ENCODE assay signal across 30 mouse cellular contexts in the genomic region with DNA sequence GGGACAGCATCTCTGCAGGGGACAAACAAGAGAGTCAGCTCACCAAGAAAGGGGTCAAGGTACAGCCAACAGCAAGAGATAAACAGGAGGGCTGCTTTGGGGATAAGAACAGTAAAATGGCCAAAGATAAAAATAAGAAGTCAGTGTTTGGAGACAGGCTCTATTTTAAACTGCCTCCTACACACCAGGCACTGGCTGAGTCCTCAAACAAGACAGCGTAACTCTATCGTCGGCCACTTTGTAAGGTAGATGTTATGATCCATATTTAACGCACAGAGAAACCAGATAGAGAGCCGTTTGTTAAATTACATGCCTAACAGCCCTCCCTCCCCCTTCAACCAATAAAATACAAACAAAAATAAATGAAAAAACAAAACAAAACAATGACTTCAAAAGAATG. TPM values are rescaled to one million over a fixed set of nuclear protein-coding genes. Genes with fewer than 3 reads are reported as not detected.
DNase-seq lines count a peak whose midpoint lies in the region; ATAC-seq and TF ChIP-seq lines count a peak whose summit lies in the region.
"Had no signal": no experiment of that assay in that cellular context is flagged by ENCODE, and none has a peak within 500 bp of the region (broad histone marks: within the 10 kb centered on the region; RNA-seq: fewer than 3 reads in every experiment).

No protein-coding gene starts in this region.

- intact Hi-C loops in left cerebral cortex, adult 2 months (cut with DNase I) = loop anchor here (2.0 kb wide), 1 partner anchor 21 kb away; a partner anchor contains a TSS
- intact Hi-C loops in left cerebral cortex, postnatal 10 days (cut with DNase I) = no loop called here

- H3K27me3 ChIP-seq in hindbrain, embryonic 13.5 days = no peaks in the 10 kb centered on the region
- no peaks in the 10 kb centered on the region for H3K27me3 ChIP-seq in hindbrain, embryonic 14.5 days (ENCODE audit: control insufficient read depth, insufficient read depth, low read length)
- H3K27me3 ChIP-seq: embryonic facial prominence, embryonic 13.5 days; embryonic facial prominence, embryonic 15.5 days; forebrain, embryonic 12.5 days; Patski had no signal

- peaks cover 62% of the 10 kb centered on the region for H3K36me3 ChIP-seq in hindbrain, embryonic 13.5 days
- peaks cover 55% of the 10 kb centered on the region for H3K36me3 ChIP-seq in hindbrain, embryonic 14.5 days (replicated peaks; ENCODE audit: control insufficient read depth, insufficient read depth)
- H3K36me3 ChIP-seq: G1E had no signal

- H3K4me2 ChIP-seq in hindbrain, embryonic 13.5 days = no peak overlapping the region
- H3K4me2 ChIP-seq in hindbrain, embryonic 14.5 days (replicated peaks) = no peak overlapping the region
- H3K4me2 ChIP-seq: embryonic facial prominence, embryonic 13.5 days; embryonic facial prominence, embryonic 15.5 days; forebrain, embryonic 12.5 days had no signal

- no peak overlapping the region for H3K27ac ChIP-seq in hindbrain, embryonic 13.5 days
- H3K27ac ChIP-seq in hindbrain, embryonic 14.5 days = no peak overlapping the region
- H3K27ac ChIP-seq in left cerebral cortex, adult 2 months = peak overlapping the region; percentile 57
- H3K27ac ChIP-seq: embryonic facial prominence, embryonic 13.5 days; embryonic facial prominence, embryonic 15.5 days; forebrain, embryonic 10.5 days; forebrain, embryonic 12.5 days had no signal

- H3K9ac ChIP-seq in hindbrain, embryonic 13.5 days = 0 out of 2 replicates have a peak overlapping the region, but pooled peaks have one; percentile 19
- no peak overlapping the region for H3K9ac ChIP-seq in hindbrain, embryonic 14.5 days
- H3K9ac ChIP-seq: embryonic facial prominence, embryonic 13.5 days; embryonic facial prominence, embryonic 15.5 days; forebrain, embryonic 12.5 days had no signal

- WGBS in hindbrain, embryonic 13.5 days = 94% methylated on average over 5 of the region's 5 CpGs
- WGBS in hindbrain, embryonic 14.5 days = 93% methylated on average over 5 of the region's 5 CpGs

- H3K9me3 ChIP-seq in hindbrain, embryonic 13.5 days = no peaks in the 10 kb centered on the region
- H3K9me3 ChIP-seq in hindbrain, embryonic 14.5 days (ENCODE audit: control insufficient read depth, low read length) = no peaks in the 10 kb centered on the region
- H3K9me3 ChIP-seq: embryonic facial prominence, embryonic 13.5 days; forebrain, embryonic 12.5 days; G1E had no signal

- TF ChIP-seq CTCF in left cerebral cortex, adult 2 months (IDR thresholded peaks at IDR 0.05) = no peak

- no peak for DNase-seq in frontal cortex, postnatal 25 days (ENCODE audit: low spot score in 2 of 2)
- DNase-seq in hindbrain, embryonic 14.5 days (ENCODE audit: low spot score) = no peak
- DNase-seq in left cerebral cortex, adult 2 months (ENCODE audit: extremely low spot score in 1 of 2, low spot score in 2 of 2) = no peak
- no peak for DNase-seq in left cerebral cortex, postnatal 10 days (ENCODE audit: extremely low spot score in 1 of 2, low spot score in 2 of 2)
- DNase-seq in spleen, postnatal 36 days (ENCODE audit: low spot score in 2 of 2) = no peak
- DNase-seq: adrenal gland, adult 8-10 months; adrenal gland, postnatal 14 days; adrenal gland, postnatal 36 days; B cell, adult 2 months; cerebellum, adult 11 months; cerebellum, adult 18-20 months; cerebellum, adult 8-10 months; cerebellum, adult 9-11 months; cerebellum, postnatal 14 days; cerebellum, postnatal 36 days; embryo, embryonic 11 days had no signal

- H3K4me3 ChIP-seq in hindbrain, embryonic 13.5 days = no peak overlapping the region
- no peak overlapping the region for H3K4me3 ChIP-seq in hindbrain, embryonic 14.5 days (replicated peaks; ENCODE audit: low read length)
- H3K4me3 ChIP-seq in left cerebral cortex, adult 2 months = no peak overlapping the region; the same call in 1 of the 2 replicates
- H3K4me3 ChIP-seq: embryonic facial prominence, embryonic 13.5 days; embryonic facial prominence, embryonic 15.5 days; erythroblast, embryonic 14.5 days; forebrain, embryonic 10.5 days; forebrain, embryonic 12.5 days had no signal

- H3K4me1 ChIP-seq in hindbrain, embryonic 13.5 days (replicated peaks) = peaks cover 30% of the 10 kb centered on the region
- peaks cover 25% of the 10 kb centered on the region for H3K4me1 ChIP-seq in hindbrain, embryonic 14.5 days (replicated peaks; ENCODE audit: control insufficient read depth, insufficient read depth, low read length)

- peak; percentile 26 for ATAC-seq in frontal cortex, adult (ENCODE audit: low TSS enrichment)
- no peak for ATAC-seq in hindbrain, embryonic 13.5 days (ENCODE audit: low FRiP score)
- ATAC-seq in hindbrain, embryonic 14.5 days (ENCODE audit: low FRiP score) = no peak
- ATAC-seq: activated CD4-positive, CD25-positive, alpha-beta regulatory T cell, adult 4 months; CD4-positive, CD25-positive, alpha-beta regulatory T cell, adult 4 months; forebrain, embryonic 14.5 days; Patski had no signal

RNA-seq across cellular contexts. Expression of a gene that starts 10.5 kb away (rescaled TPM):
- 128 and 140 TPM in 2 replicates for polyA plus RNA-seq in hindbrain, embryonic 13.5 days (2015; fragmentation: Nextera tagmentation; extraction: Ambion mirVana)
- 62.7 and 72.5 TPM in 2 replicates for polyA plus RNA-seq in hindbrain, embryonic 14.5 days (2014; fragmentation: Nextera tagmentation; extraction: Ambion mirVana)
- total RNA-seq in left cerebral cortex, adult 2 months (2021) = 10 to 100 TPM; 47.2 to 47.8 TPM
- 10 to 100 TPM; 39.6 to 40.1 TPM for total RNA-seq in left cerebral cortex, postnatal 10 days (2021)
- total RNA-seq: common myeloid progenitor, adult 5-6 weeks; G1E had no signal
- polyA plus RNA-seq: erythroblast, embryonic 14.5 days had no signal

RNA-seq across cellular contexts. Expression of a gene that starts 20.4 kb away (rescaled TPM):
- 27.6 and 29.2 TPM in 2 replicates for polyA plus RNA-seq in hindbrain, embryonic 13.5 days (2015; fragmentation: Nextera tagmentation; extraction: Ambion mirVana)
- polyA plus RNA-seq in hindbrain, embryonic 14.5 days (2014; fragmentation: Nextera tagmentation; extraction: Ambion mirVana) = 21.3 and 22.8 TPM in 2 replicates
- total RNA-seq in left cerebral cortex, adult 2 months (2021) = 10 to 100 TPM; 34.5 to 35.9 TPM
- 10 to 100 TPM; 23.5 to 24.1 TPM for total RNA-seq in left cerebral cortex, postnatal 10 days (2021)

RNA-seq across cellular contexts. Expression of a gene that starts 26.5 kb away (rescaled TPM):
- polyA plus RNA-seq in hindbrain, embryonic 13.5 days (2015; fragmentation: Nextera tagmentation; extraction: Ambion mirVana) = 11.8 and 14.0 TPM in 2 replicates
- polyA plus RNA-seq in hindbrain, embryonic 14.5 days (2014; fragmentation: Nextera tagmentation; extraction: Ambion mirVana) = 14.8 and 14.9 TPM in 2 replicates
- total RNA-seq in left cerebral cortex, adult 2 months (2021) = 10 to 100 TPM; 33.2 to 42.6 TPM
- 10 to 100 TPM; 31.2 to 42.6 TPM for total RNA-seq in left cerebral cortex, postnatal 10 days (2021)

RNA-seq across cellular contexts. Expression of a gene that starts 50.4 kb away (rescaled TPM):
- polyA plus RNA-seq in hindbrain, embryonic 13.5 days (2015; fragmentation: Nextera tagmentation; extraction: Ambion mirVana) = 0.14 TPM in 1 of 2 replicates, not detected in the other
- 0.09 TPM in 1 of 2 replicates, not detected in the other for polyA plus RNA-seq in hindbrain, embryonic 14.5 days (2014; fragmentation: Nextera tagmentation; extraction: Ambion mirVana)
- not detected for total RNA-seq in left cerebral cortex, adult 2 months (2021)
- not detected for total RNA-seq in left cerebral cortex, postnatal 10 days (2021)
- total RNA-seq: adrenal gland, adult 18-20 months; adrenal gland, adult 8-10 months; adrenal gland, postnatal 14 days; adrenal gland, postnatal 36 days; common myeloid progenitor, adult 5-6 weeks had no signal
- polyA plus RNA-seq: erythroblast, embryonic 14.5 days; forebrain, embryonic 14.5 days; G1E; Patski had no signal
